Mouse (Mus musculus): ENCODE data around the gene Mfsd4b1. TPM values are rescaled to one million over a fixed set of nuclear protein-coding genes. Genes with fewer than 3 reads are reported as not detected.

Gene Mfsd4b1
- 0.35 and 0.49 TPM in 2 replicates for polyA plus RNA-seq (2016; fragmentation: Nextera tagmentation; extraction: Ambion mirVana)

DNA sequence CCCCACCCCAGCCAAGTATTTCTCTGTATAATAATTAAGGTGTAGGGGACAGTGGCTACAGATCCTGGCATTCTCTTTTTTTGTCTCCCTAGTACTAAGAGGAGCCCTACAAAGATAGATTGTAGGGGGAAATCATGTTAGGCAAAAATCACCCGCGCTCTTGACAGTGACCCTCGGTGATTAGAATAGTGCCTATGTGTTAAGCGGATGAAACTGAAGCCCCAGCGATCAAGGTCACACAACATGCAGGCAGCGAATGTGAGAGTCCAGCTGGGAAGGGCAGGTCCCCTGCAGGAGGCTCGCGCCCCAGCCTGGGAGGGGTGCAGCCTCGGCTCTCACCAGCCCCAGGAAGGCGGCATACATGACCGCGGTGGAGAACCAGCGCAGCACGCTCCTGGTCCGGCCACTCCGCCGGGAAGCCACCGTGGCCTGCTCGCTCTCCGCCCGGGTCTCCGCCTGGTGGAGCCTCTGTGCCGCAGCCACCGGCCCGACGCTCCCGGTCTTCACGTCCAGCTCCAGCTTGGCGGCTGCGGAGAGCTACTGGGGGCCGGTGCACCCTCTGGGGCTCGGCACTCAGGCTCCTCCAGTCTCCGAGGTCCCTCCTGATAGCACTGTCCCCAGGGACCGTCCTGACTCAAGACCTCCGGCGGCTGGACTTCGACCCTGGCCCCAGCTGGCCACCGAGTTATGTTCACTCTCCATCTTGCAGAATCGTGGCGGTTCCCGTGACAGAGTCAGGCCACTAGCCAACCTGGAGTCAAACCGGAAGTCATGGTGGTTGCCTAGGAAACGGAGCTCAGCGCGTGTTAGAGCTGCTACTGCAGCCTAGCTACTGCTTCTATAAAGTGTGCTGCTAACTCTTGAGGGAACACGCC lies at the start of gene Mfsd4b1:
Gene Mfsd4b1 (minus strand): TSS at position 715 of the 875 bp plus-strand sequence.
- Histone ChIP-seq H3K27ac (peak within 1 kb of the TSS; percentile 62), H3K27me3 (0 out of 2 replicates have a peak, but pooled peaks cover 4% of the 10 kb centered on the region), H3K4me1 (peaks cover 12% of the 10 kb centered on the region), H3K4me3 (peak within 1 kb of the TSS; percentile 65), H3K9ac (peak within 1 kb of the TSS; percentile 67), H3K9me3 (replicated peaks) (0 out of 2 replicates have a peak, but pooled peaks cover 7% of the 10 kb centered on the region), H3K36me3 (no peaks in the 10 kb centered on the region), H3K4me2 (replicated peaks) (peak within 1 kb of the TSS; percentile 69)
- ATAC-seq (ENCODE audit: low FRiP score), result peak; percentile 97
- whole genome bisulfite sequencing, result under 1% methylated on average over 46 of the region's 46 CpGs

DNA sequence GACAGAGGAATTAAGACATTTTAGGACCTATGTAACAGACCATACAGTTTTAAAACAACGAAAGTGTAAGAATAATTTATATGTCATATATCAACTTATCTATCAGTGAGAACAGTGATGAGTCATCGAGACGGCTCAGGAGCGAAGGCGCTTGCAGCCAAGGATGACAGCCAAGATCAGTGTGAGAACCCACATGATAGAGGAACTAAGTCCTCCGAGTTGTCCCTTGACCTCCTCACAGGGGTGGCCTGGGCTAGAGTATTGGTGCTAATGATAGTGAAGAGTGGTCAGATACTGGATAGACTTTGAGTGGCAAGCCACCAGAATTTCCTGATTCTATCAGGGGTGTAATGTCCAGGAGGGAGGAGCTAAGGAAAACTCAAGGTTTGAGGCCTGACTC lies 48.5 kb upstream of the Mfsd4b1 start:
- Histone ChIP-seq H3K4me3 (no peak overlapping the region), H3K4me1 (0 out of 2 replicates have a peak, but pooled peaks cover 3% of the 10 kb centered on the region), H3K27me3 (no peaks in the 10 kb centered on the region), H3K9ac (no peak overlapping the region), H3K36me3 (no peaks in the 10 kb centered on the region), H3K4me2 (replicated peaks) (no peak overlapping the region), H3K9me3 (replicated peaks) (no peaks in the 10 kb centered on the region), H3K27ac (no peak overlapping the region)
- WGBS, result 92% methylated on average over 6 of the region's 6 CpGs
- ATAC-seq (ENCODE audit: low FRiP score), result no peak

DNA sequence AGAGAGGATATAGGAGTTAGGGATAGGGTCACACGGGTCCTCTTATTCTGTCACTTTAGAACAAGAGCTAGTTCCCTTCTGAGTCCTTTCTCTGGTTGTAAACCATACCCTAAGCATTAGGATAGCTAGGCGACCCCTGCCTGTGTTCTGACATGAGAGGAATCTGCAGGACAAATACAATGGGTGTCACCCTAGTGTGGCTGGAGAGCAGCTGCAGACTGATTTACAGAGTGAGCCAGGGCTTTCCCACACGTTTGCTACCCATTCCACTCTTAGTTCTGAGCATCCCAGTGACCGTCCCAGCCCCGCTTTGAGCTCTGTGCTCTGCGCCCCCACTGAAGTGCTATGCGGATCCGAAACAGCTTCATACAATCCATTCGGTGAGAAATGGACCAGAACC lies 45.6 kb upstream of the Mfsd4b1 start:
- Histone ChIP-seq H3K9ac (no peak overlapping the region), H3K36me3 (no peaks in the 10 kb centered on the region), H3K27ac (no peak overlapping the region; the same call in 1 of the 2 replicates), H3K9me3 (replicated peaks) (no peaks in the 10 kb centered on the region), H3K4me3 (no peak overlapping the region), H3K4me2 (replicated peaks) (no peak overlapping the region), H3K27me3 (no peaks in the 10 kb centered on the region), H3K4me1 (0 out of 2 replicates have a peak, but pooled peaks cover 3% of the 10 kb centered on the region)
- WGBS, result 58% methylated on average over 9 of the region's 9 CpGs
- ATAC-seq (ENCODE audit: low FRiP score), result no peak

DNA sequence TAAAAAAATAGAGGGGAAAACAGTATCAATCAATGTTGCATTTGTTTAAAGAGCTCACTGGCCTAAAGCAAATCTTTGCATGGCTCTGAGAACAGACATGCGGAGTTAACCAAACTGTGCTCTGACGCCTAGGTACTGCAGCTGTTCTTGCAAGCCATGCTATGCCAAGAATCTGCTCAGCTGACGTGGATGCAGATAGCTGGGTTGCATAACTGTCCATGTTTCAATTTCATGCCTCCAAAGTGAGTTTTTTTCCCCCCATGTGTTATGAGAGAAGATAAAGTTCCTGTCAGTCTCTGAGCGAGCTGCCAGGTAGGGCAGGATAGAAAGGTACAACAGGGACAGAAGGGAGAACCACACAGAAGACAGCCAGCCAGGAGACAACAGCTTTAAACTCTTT lies 44.2 kb upstream of the Mfsd4b1 start:
- Histone ChIP-seq H3K9ac (no peak overlapping the region), H3K4me1 (peaks cover 3% of the 10 kb centered on the region; the same call in 1 of the 2 replicates), H3K9me3 (replicated peaks) (no peaks in the 10 kb centered on the region), H3K4me2 (replicated peaks) (no peak overlapping the region), H3K36me3 (no peaks in the 10 kb centered on the region), H3K27me3 (no peaks in the 10 kb centered on the region), H3K27ac (no peak overlapping the region), H3K4me3 (no peak overlapping the region)
- 54% methylated on average over 4 of the region's 4 CpGs for WGBS
- no peak for ATAC-seq (ENCODE audit: low FRiP score)

DNA sequence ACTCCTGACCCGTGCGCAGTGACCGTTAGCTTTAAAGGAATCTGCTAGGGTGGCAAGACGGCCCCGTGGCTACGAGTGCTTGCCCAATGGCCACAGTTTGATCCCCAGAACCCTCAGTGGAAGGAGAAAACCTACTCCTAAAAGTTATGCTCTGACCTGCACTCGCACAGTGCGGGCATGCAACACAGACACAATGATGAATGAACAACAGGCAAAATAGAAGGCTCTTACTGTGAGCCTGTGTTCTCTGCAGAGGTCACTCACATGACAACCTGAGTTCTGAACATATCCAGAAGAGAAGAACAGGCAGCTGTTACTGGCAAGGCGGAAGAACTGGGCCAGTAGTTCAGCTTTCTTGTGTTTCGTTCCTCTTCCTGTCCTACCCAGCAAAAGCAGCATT lies 43.5 kb upstream of the Mfsd4b1 start:
- H3K36me3 ChIP-seq, result no peaks in the 10 kb centered on the region
- no peak overlapping the region for H3K27ac ChIP-seq
- no peaks in the 10 kb centered on the region for H3K9me3 ChIP-seq (replicated peaks)
- no peaks in the 10 kb centered on the region for H3K27me3 ChIP-seq
- WGBS, result 74% methylated on average over 10 of the region's 10 CpGs
- no peak overlapping the region for H3K4me2 ChIP-seq (replicated peaks)
- H3K9ac ChIP-seq, result no peak overlapping the region
- H3K4me3 ChIP-seq, result no peak overlapping the region
- no peak for ATAC-seq (ENCODE audit: low FRiP score)
- H3K4me1 ChIP-seq, result peaks cover 3% of the 10 kb centered on the region; the same call in 1 of the 2 replicates

DNA sequence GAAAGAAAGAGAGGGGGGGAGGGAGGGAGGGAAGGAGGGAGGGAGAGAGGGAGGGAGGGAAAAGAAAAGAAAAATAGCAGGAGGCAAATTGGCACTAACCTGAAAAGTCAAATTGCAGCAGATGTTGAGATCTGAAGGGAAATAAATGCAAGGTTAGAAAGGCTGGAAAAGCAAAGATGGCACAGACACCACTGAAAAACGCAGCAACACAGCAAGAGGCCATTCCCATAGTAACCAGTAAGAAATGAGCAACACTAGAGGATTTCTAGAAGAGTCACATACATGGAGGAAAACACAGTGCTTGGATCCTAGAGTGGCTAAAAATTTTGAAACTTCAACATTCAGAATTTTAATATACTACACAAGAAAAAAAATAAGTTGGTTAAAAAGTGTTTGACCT lies 42.5 kb upstream of the Mfsd4b1 start:
- peaks cover 3% of the 10 kb centered on the region; the same call in 1 of the 2 replicates for H3K4me1 ChIP-seq
- no peak overlapping the region for H3K27ac ChIP-seq
- no peak for ATAC-seq (ENCODE audit: low FRiP score)
- H3K36me3 ChIP-seq, result no peaks in the 10 kb centered on the region
- H3K9me3 ChIP-seq (replicated peaks), result no peaks in the 10 kb centered on the region
- no peak overlapping the region for H3K4me2 ChIP-seq (replicated peaks)
- 18% methylated on average over 1 of the region's 1 CpGs for WGBS
- H3K9ac ChIP-seq, result no peak overlapping the region
- no peak overlapping the region for H3K4me3 ChIP-seq
- no peaks in the 10 kb centered on the region for H3K27me3 ChIP-seq

DNA sequence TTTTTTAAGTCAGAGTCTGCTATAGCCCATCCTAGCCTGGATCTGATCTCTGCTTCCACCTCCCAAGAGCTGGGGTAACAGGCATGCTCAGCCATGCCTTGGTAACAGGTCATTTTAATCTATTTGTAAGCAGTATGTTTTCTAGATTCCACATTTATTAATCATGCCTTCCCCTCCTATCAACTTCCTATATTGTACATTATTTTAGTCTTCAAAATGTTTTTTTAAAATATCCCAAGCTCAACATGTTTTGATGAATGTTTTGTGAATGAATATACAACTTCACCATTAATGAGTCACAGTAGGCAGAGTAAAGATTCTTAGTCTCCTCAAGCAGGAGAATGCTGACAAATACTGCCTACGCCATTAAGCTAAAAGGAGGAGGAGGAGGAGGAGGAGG lies 42.0 kb upstream of the Mfsd4b1 start:
- H3K4me1 ChIP-seq, result peaks cover 3% of the 10 kb centered on the region; the same call in 1 of the 2 replicates
- H3K4me3 ChIP-seq, result no peak overlapping the region
- no peaks in the 10 kb centered on the region for H3K27me3 ChIP-seq
- no peak overlapping the region for H3K9ac ChIP-seq
- no peaks in the 10 kb centered on the region for H3K9me3 ChIP-seq (replicated peaks)
- H3K4me2 ChIP-seq (replicated peaks), result no peak overlapping the region
- no peak for ATAC-seq (ENCODE audit: low FRiP score)
- no peak overlapping the region for H3K27ac ChIP-seq
- 67% methylated on average over 1 of the region's 1 CpGs for WGBS
- no peaks in the 10 kb centered on the region for H3K36me3 ChIP-seq

DNA sequence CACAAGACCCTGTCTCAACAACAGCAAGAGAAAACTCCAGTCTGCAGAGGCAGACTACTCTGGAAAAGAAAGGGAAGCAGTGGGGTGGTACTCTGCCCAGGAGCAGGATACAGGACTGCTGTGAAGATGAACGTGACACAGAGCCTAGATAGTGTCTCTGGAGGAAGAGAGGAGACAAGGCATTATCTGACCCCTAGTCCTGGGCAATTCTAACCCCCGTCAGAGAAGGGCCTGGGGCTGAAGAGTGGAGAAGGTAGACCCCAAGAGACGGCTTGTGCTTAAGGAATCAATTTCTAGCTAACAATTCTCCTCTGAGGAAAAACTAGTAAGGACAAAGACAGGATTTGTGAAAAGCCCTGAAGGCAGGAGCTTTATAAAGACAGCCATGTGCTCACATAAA lies 40.3 kb upstream of the Mfsd4b1 start:
- 32% methylated on average over 3 of the region's 3 CpGs for WGBS
- Histone ChIP-seq H3K4me1 (no peaks in the 10 kb centered on the region; the same call in 1 of the 2 replicates), H3K4me2 (replicated peaks) (no peak overlapping the region), H3K9ac (no peak overlapping the region), H3K27ac (no peak overlapping the region), H3K9me3 (replicated peaks) (no peaks in the 10 kb centered on the region), H3K36me3 (no peaks in the 10 kb centered on the region), H3K4me3 (no peak overlapping the region), H3K27me3 (no peaks in the 10 kb centered on the region)
- no peak for ATAC-seq (ENCODE audit: low FRiP score)

DNA sequence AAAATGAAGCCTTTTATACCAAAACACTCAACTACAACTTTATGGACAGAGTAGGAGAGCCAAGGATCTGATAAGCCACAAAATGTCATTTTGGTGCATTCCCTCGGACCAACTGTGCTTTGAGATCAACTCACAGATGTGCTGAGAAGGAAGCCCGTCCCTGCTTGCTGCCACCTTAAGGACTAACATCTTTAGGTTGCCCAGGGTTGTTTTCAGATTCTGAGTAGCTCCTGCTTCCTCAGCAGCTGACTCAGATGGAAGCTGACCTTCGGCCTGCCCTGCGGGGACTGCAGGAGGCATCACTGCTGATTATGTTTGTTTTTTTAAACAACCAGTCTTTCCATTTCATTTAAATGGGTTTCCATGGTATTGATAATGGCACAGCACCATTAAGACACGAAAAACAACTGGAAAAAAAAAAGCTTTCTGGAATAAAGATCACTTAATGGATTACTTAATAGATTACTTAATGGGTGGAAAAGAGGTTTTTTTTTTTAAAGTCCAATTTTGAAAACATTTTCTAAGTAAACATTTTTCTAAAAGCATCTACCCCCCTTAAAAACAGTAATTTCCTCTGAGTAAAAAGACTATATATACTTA lies 38.3 kb upstream of the Mfsd4b1 start:
- no peaks in the 10 kb centered on the region for H3K27me3 ChIP-seq
- no peak overlapping the region for H3K4me3 ChIP-seq
- H3K9me3 ChIP-seq (replicated peaks), result no peaks in the 10 kb centered on the region
- no peak overlapping the region for H3K27ac ChIP-seq
- no peak for ATAC-seq (ENCODE audit: low FRiP score)
- no peaks in the 10 kb centered on the region for H3K36me3 ChIP-seq
- H3K9ac ChIP-seq, result no peak overlapping the region
- 17% methylated on average over 5 of the region's 5 CpGs for WGBS
- H3K4me2 ChIP-seq (replicated peaks), result no peak overlapping the region
- H3K4me1 ChIP-seq, result no peaks in the 10 kb centered on the region; the same call in 1 of the 2 replicates

DNA sequence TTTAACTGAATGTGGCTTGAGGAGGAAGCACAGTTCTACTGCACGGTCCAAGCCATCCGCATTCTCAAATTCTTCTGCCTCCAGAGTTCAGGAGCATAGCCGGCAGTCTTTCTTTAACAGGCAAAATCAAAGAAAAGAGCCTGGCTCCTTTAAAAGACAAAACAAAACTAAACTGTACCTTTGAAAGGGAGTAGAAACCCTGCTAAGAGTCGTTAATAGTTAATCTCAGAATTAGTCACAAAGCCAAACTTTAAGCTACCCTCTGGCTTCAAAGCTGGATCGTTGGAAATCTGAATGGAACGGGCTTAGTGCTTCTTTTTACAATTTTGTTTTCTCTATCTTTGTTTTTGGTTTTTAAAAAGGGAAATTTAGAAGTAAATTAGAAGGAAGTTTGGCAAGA lies 37.7 kb upstream of the Mfsd4b1 start:
- no peak for ATAC-seq (ENCODE audit: low FRiP score)
- Histone ChIP-seq H3K27me3 (no peaks in the 10 kb centered on the region), H3K9me3 (replicated peaks) (no peaks in the 10 kb centered on the region), H3K9ac (no peak overlapping the region), H3K27ac (no peak overlapping the region), H3K4me3 (no peak overlapping the region), H3K4me1 (no peaks in the 10 kb centered on the region; the same call in 1 of the 2 replicates), H3K4me2 (replicated peaks) (no peak overlapping the region), H3K36me3 (no peaks in the 10 kb centered on the region)
- 39% methylated on average over 6 of the region's 6 CpGs for WGBS

DNA sequence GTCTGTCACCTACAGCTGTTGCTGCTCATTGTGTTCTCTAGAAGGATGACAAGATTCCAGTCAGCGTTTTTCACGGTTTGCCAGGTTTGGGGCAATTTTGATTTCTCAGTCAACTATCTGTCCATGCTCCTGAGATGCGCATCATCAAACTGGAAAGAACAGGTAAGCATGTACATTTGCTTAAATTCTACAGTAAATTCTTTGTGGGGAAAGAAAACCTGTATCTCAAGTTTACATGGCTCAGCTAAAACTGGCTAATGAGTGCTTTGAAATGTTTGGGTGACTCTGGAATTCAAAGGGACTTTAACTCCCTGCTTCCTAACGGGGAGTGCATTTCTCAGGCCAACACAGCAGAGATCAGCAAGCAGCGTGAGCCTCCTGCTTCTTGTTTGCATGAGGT lies 36.9 kb upstream of the Mfsd4b1 start:
- Histone ChIP-seq H3K4me1 (no peaks in the 10 kb centered on the region; the same call in 1 of the 2 replicates), H3K9ac (no peak overlapping the region), H3K4me3 (no peak overlapping the region), H3K4me2 (replicated peaks) (no peak overlapping the region), H3K27me3 (no peaks in the 10 kb centered on the region), H3K36me3 (no peaks in the 10 kb centered on the region), H3K9me3 (replicated peaks) (no peaks in the 10 kb centered on the region), H3K27ac (no peak overlapping the region)
- WGBS, result 83% methylated on average over 5 of the region's 5 CpGs
- ATAC-seq (ENCODE audit: low FRiP score), result no peak

DNA sequence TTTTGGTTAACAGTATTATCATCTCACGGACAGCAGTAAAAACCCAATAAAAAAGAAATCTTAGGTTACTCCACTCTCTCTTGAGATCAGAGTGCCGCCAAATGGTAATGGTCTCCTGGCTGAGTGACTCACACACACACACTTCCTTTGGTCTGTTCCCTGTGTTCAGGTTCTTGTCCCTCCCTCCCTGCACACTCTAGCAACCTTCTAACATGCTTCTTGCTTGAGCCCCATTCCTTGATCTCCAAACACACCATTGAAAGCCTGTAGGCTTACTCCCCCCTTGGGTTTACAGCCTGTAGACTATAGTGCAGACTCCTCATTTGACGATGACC lies 33.7 kb upstream of the Mfsd4b1 start:
- Histone ChIP-seq H3K27ac (no peak overlapping the region), H3K27me3 (no peaks in the 10 kb centered on the region), H3K36me3 (no peaks in the 10 kb centered on the region), H3K4me3 (no peak overlapping the region), H3K4me2 (replicated peaks) (no peak overlapping the region), H3K9ac (no peak overlapping the region), H3K9me3 (replicated peaks) (no peaks in the 10 kb centered on the region), H3K4me1 (no peaks in the 10 kb centered on the region)
- no peak for ATAC-seq (ENCODE audit: low FRiP score)
- 83% methylated on average over 3 of the region's 3 CpGs for WGBS
